In the genomic region with DNA sequence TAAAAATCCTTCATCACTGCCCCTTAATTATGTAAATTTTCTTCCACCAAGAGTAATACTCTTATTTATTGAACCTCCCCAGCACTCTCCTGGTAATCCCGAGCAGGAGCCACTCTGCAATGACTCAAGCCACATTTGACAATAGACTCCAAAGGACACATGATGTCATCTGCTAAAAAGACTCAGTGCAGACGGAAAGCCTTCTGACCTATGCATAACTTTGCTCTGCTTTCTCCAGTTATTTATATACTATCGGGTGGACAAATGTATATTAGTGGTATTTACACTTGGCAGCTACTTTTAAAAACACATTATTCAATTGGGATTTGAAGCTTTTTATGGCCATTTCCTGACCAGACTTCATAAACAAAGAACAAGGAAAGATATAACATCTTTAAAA, we compare ENCODE assay signal across 21 mouse cellular contexts.
DNase-seq lines count a peak whose midpoint lies in the region; ATAC-seq and TF ChIP-seq lines count a peak whose summit lies in the region.
"Had no signal": no experiment of that assay in that cellular context is flagged by ENCODE, and none has a peak within 500 bp of the region (broad histone marks: within the 10 kb centered on the region; RNA-seq: fewer than 3 reads in every experiment).

No protein-coding gene starts in this region.

- H3K27me3 ChIP-seq in kidney, embryonic 14.5 days (ENCODE audit: control insufficient read depth, insufficient read depth, low read length), result no peaks in the 10 kb centered on the region
- no peaks in the 10 kb centered on the region for H3K27me3 ChIP-seq in kidney, adult 2 months (replicated peaks; ENCODE audit: control insufficient read depth, insufficient read depth, low read length)
- no peaks in the 10 kb centered on the region for H3K27me3 ChIP-seq in kidney, embryonic 16.5 days (ENCODE audit: insufficient read depth, low read length)
- H3K27me3 ChIP-seq in lung, embryonic 14.5 days (ENCODE audit: insufficient read depth, low read length), result no peaks in the 10 kb centered on the region
- H3K27me3 ChIP-seq: embryonic facial prominence, embryonic 13.5 days; embryonic facial prominence, embryonic 15.5 days; forebrain, embryonic 12.5 days had no signal

- 48% methylated on average over 3 of the region's 3 CpGs for WGBS in kidney, embryonic 14.5 days
- WGBS in kidney, adult 2 months, result 55% methylated on average over 3 of the region's 3 CpGs
- WGBS in kidney, embryonic 16.5 days, result 46% methylated on average over 3 of the region's 3 CpGs
- 25% methylated on average over 3 of the region's 3 CpGs for WGBS in lung, embryonic 14.5 days

- ATAC-seq in kidney, embryonic 14.5 days (ENCODE audit: low FRiP score, low TSS enrichment), result peak; percentile 75; the same call in 1 of the 2 replicates
- ATAC-seq in kidney, embryonic 16.5 days (ENCODE audit: low FRiP score, low TSS enrichment), result peak; percentile 79; the same call in 1 of the 2 replicates
- peak; percentile 24; the same call in 1 of the 2 replicates for ATAC-seq in lung, embryonic 14.5 days (ENCODE audit: insufficient read depth)
- ATAC-seq: forebrain, embryonic 14.5 days had no signal

- no peak for DNase-seq in kidney, adult 2 months
- DNase-seq in kidney, adult 8-10 months, result no peak
- DNase-seq in lung, embryonic 14.5 days, result peak; percentile 19
- DNase-seq in lung, adult 18-20 months, result no peak
- DNase-seq: adrenal gland, adult 2 months; adrenal gland, postnatal 10 days; adrenal gland, postnatal 25 days; cerebellum, adult 11 months; cerebellum, adult 18-20 months; cerebellum, adult 8-10 months; cerebellum, adult 9-11 months; cerebellum, postnatal 36 days; embryo, embryonic 11 days had no signal

- H3K4me1 ChIP-seq in kidney, embryonic 14.5 days (ENCODE audit: control insufficient read depth, insufficient read depth, low read length), result no peaks in the 10 kb centered on the region
- no peaks in the 10 kb centered on the region for H3K4me1 ChIP-seq in kidney, adult 2 months (ENCODE audit: control insufficient read depth, insufficient read depth, low read length)
- H3K4me1 ChIP-seq in kidney, embryonic 16.5 days (ENCODE audit: insufficient read depth, low read length), result no peaks in the 10 kb centered on the region
- H3K4me1 ChIP-seq in lung, embryonic 14.5 days (ENCODE audit: insufficient read depth), result no peaks in the 10 kb centered on the region
- H3K4me1 ChIP-seq: embryonic facial prominence, embryonic 13.5 days; embryonic facial prominence, embryonic 15.5 days; forebrain, embryonic 10.5 days; forebrain, embryonic 12.5 days had no signal

- TF ChIP-seq POLR2A in kidney, adult 2 months (IDR thresholded peaks at IDR 0.05; ENCODE audit: low read depth, low read length), result no peak

- H3K27ac ChIP-seq in kidney, embryonic 14.5 days (ENCODE audit: low read depth, low read length), result no peak overlapping the region
- no peak overlapping the region for H3K27ac ChIP-seq in kidney, adult 2 months (ENCODE audit: insufficient read depth, low read depth, low read length)
- H3K27ac ChIP-seq in kidney, embryonic 16.5 days (ENCODE audit: low read length), result no peak overlapping the region
- no peak overlapping the region for H3K27ac ChIP-seq in lung, embryonic 14.5 days (ENCODE audit: low read depth)
- H3K27ac ChIP-seq: embryonic facial prominence, embryonic 13.5 days; embryonic facial prominence, embryonic 15.5 days; forebrain, embryonic 10.5 days; forebrain, embryonic 12.5 days had no signal

- no peak overlapping the region for H3K9ac ChIP-seq in kidney, embryonic 14.5 days (ENCODE audit: low read depth, low read length)
- H3K9ac ChIP-seq in kidney, embryonic 16.5 days (replicated peaks; ENCODE audit: low read length), result no peak overlapping the region
- H3K9ac ChIP-seq in lung, embryonic 14.5 days, result no peak overlapping the region
- H3K9ac ChIP-seq: embryonic facial prominence, embryonic 13.5 days; embryonic facial prominence, embryonic 15.5 days; forebrain, embryonic 12.5 days had no signal

- H3K4me3 ChIP-seq in kidney, embryonic 14.5 days (ENCODE audit: low read length), result no peak overlapping the region
- H3K4me3 ChIP-seq in kidney, adult 2 months (ENCODE audit: insufficient read depth, low read depth, low read length), result no peak overlapping the region
- H3K4me3 ChIP-seq in kidney, embryonic 16.5 days (ENCODE audit: low read length), result no peak overlapping the region
- no peak overlapping the region for H3K4me3 ChIP-seq in lung, embryonic 14.5 days (ENCODE audit: low read depth, low read length)
- H3K4me3 ChIP-seq: embryonic facial prominence, embryonic 13.5 days; embryonic facial prominence, embryonic 15.5 days; erythroblast, embryonic 14.5 days; forebrain, embryonic 10.5 days; forebrain, embryonic 12.5 days had no signal

- H3K4me2 ChIP-seq in kidney, embryonic 14.5 days (replicated peaks; ENCODE audit: low read depth, low read length), result no peak overlapping the region
- no peak overlapping the region for H3K4me2 ChIP-seq in kidney, embryonic 16.5 days (replicated peaks; ENCODE audit: low read depth, low read length)
- H3K4me2 ChIP-seq in lung, embryonic 14.5 days, result no peak overlapping the region
- H3K4me2 ChIP-seq: embryonic facial prominence, embryonic 13.5 days; embryonic facial prominence, embryonic 15.5 days; forebrain, embryonic 12.5 days had no signal

- H3K36me3 ChIP-seq in kidney, embryonic 14.5 days (ENCODE audit: control insufficient read depth, insufficient read depth, low read length), result no peaks in the 10 kb centered on the region
- no peaks in the 10 kb centered on the region for H3K36me3 ChIP-seq in kidney, adult 2 months (ENCODE audit: control insufficient read depth, insufficient read depth, low read length)
- no peaks in the 10 kb centered on the region for H3K36me3 ChIP-seq in kidney, embryonic 16.5 days (ENCODE audit: insufficient read depth, low read length)
- no peaks in the 10 kb centered on the region for H3K36me3 ChIP-seq in lung, embryonic 14.5 days (ENCODE audit: insufficient read depth)
- H3K36me3 ChIP-seq: embryonic facial prominence, embryonic 13.5 days; embryonic facial prominence, embryonic 15.5 days; forebrain, embryonic 10.5 days; forebrain, embryonic 12.5 days had no signal

- H3K9me3 ChIP-seq in kidney, embryonic 14.5 days (ENCODE audit: control insufficient read depth, low read length), result no peaks in the 10 kb centered on the region
- no peaks in the 10 kb centered on the region for H3K9me3 ChIP-seq in kidney, embryonic 16.5 days (ENCODE audit: low read length)
- no peaks in the 10 kb centered on the region for H3K9me3 ChIP-seq in lung, embryonic 14.5 days (ENCODE audit: low read depth, low read length)
- H3K9me3 ChIP-seq: embryonic facial prominence, embryonic 13.5 days; embryonic facial prominence, embryonic 15.5 days; forebrain, embryonic 10.5 days; forebrain, embryonic 12.5 days had no signal

- TF ChIP-seq CTCF in kidney, adult 2 months (conservative IDR thresholded peaks at IDR 0.05; ENCODE audit: insufficient read depth, insufficient read length, low read depth, low read length), result no peak
- TF ChIP-seq CTCF in lung, embryonic 14.5 days (IDR thresholded peaks at IDR 0.05; ENCODE audit: low read depth), result no peak

Comparison
In these comparisons a context has a peak if more than half of its experiments do, and no peak if none do; other contexts are left out.
1. ATAC-seq: peak in every context shown above with its lines; median percentile 79 in kidney, embryonic 16.5 days; 75 in kidney, embryonic 14.5 days; 24 in lung, embryonic 14.5 days.